Mouse (Mus musculus): ENCODE data around the gene Olfr316. TPM values are rescaled to one million over a fixed set of nuclear protein-coding genes. Genes with fewer than 3 reads are reported as not detected.
"Not testable (repeated sequence)": the region's sequence is repeated elsewhere in the genome, so short reads cannot be mapped to it uniquely, and the experiment has no call there.

Gene Olfr316
- not detected for total RNA-seq (2018; cell fraction: chromatin; rRNA removed)
- not detected for total RNA-seq (2018; cell fraction: cytosol; rRNA removed)
- total RNA-seq (2018; cell fraction: nucleus; rRNA removed), result not detected
- polyA plus RNA-seq (2018), result not detected in 3 replicates

DNA sequence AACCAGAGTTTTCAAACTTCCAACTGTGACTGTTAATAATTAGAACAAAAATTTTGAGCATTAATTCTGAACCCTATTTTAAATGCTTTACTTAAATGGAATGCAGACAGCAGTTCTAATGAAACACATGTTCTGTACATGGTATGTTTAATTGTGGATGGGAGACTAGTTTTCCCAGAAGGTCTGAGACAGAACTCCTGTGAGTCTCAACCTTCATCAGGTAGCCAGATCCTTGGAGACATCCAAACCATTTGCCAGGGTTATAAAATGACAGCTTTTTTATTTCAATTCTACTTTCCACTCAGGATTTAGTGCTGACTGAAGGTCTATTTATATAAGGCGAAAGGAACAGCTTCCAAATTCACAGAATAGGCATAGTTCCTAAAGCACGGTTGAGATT lies at the start of gene Olfr316:
Olfr316 (plus strand) TSS at position 301 of the 400 bp plus-strand sequence.
- WGBS (ENCODE audit: missing documents), result 85% methylated on average over 2 of the region's 2 CpGs
- Histone ChIP-seq H3K79me2 (ENCODE audit: inconsistent target) (no peaks in the 10 kb centered on the region), H3K27ac (no peak within 1 kb of the TSS), H3K4me3 (ENCODE audit: inconsistent target) (no peak within 1 kb of the TSS), H3K36me3 (ENCODE audit: inconsistent target) (no peaks in the 10 kb centered on the region)

DNA sequence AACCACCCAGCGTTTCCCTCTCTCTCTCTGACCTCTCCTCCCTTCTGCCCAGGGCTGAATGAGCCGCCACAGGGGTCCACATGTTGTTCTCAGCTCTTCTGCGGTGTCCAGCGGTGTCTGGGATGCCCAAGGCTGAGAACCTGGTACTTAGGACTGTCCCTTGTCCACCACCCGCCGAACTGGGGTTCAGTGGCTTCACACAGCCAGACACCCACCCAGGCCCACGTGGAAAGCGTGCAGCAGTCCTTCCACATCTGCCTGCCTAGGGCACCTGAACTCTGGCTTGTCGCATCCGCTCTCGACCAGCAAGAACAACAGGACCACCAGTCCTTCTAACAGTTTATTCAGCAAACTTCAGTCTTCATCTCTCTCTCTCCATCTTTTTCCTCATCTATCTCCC lies 43.4 kb upstream of the Olfr316 start:
- no peak overlapping the region for H3K4me3 ChIP-seq (ENCODE audit: inconsistent target)
- no peaks in the 10 kb centered on the region for H3K36me3 ChIP-seq (ENCODE audit: inconsistent target)
- no peak overlapping the region for H3K27ac ChIP-seq
- no peaks in the 10 kb centered on the region for H3K79me2 ChIP-seq (ENCODE audit: inconsistent target)
- 81% methylated on average over 11 of the region's 11 CpGs for WGBS (ENCODE audit: missing documents)

- not testable (repeated sequence) for H3K27ac ChIP-seq; H3K4me3 ChIP-seq (ENCODE audit: inconsistent target); H3K79me2 ChIP-seq (ENCODE audit: inconsistent target); H3K36me3 ChIP-seq (ENCODE audit: inconsistent target)
- 100% methylated on average over 2 of the region's 7 CpGs for WGBS (ENCODE audit: missing documents)
Observed at GRCm38 (mm10) chr11:58717723-58718122, 34.8 kb upstream of the Olfr316 start.

DNA sequence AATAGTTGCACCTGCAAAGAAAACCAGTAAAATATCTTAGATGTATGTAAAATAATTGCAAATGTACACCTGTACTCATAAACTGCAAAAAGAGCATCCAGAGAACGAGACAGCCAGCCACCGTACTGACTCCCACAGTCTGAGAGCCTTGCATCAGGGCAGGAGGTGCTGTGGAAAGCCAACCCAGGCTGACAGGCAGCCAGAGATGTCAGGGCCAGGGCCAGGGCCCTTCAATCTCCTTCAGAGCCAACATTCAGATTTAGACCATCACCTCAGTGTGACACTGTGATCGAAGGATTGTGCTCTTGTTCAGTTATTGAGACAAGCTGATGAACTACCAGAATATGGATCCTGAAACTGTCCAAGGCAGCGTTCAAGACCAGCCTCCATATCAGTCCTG lies 32.8 kb upstream of the Olfr316 start:
- H3K27ac ChIP-seq, result no peak overlapping the region
- no peaks in the 10 kb centered on the region for H3K79me2 ChIP-seq (ENCODE audit: inconsistent target)
- no peak overlapping the region for H3K4me3 ChIP-seq (ENCODE audit: inconsistent target)
- 94% methylated on average over 4 of the region's 4 CpGs for WGBS (ENCODE audit: missing documents)
- H3K36me3 ChIP-seq (ENCODE audit: inconsistent target), result no peaks in the 10 kb centered on the region

GRCm38 (mm10) chr11:58723914-58724313 lies 28.6 kb upstream of the Olfr316 start, which contains the start of gene Olfr318:
Olfr318 (minus strand) TSS chr11:58724014.
- H3K36me3 ChIP-seq (ENCODE audit: inconsistent target), result no peaks in the 10 kb centered on the region
- no peak within 1 kb of the TSS for H3K4me3 ChIP-seq (ENCODE audit: inconsistent target)
- H3K79me2 ChIP-seq (ENCODE audit: inconsistent target), result no peaks in the 10 kb centered on the region
- no peak within 1 kb of the TSS for H3K27ac ChIP-seq

DNA sequence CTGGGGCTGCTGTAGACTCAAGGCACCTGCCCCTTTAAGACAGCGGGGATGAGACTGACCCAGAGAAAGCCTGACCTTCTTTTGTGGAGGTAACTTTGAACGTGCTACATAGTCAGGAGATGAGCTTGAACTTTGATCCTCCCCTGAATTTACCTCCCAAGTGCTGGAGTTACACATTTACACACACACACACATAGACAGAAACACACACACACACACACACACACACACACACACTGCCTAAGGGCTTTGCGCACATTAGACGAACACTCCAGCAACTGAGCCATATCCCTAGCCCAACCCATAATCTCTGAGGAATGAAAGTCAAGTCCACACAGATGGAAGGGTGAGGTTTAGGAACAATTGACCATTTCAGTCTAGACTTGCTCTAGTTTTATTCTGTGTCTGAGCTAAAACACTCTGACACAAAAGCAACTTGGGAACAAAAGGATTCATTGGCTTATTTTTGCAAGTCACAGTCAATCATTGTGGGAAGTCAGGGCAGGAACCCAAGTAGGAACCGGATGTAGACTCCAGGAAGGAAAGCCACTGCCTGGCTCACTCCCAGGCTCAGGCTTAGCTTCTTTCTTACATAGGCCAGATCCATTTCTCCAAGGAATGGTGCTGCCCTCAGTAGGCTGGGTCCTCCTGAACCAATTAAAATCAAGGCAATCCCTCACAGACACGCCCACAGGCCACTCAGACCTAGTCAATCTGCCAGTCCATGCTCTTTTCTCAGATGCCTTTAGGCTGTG lies 24.5 kb upstream of the Olfr316 start:
- not testable (repeated sequence) for H3K36me3 ChIP-seq (ENCODE audit: inconsistent target); H3K79me2 ChIP-seq (ENCODE audit: inconsistent target); H3K4me3 ChIP-seq (ENCODE audit: inconsistent target); H3K27ac ChIP-seq
- WGBS (ENCODE audit: missing documents), result 85% methylated on average over 6 of the region's 6 CpGs

DNA sequence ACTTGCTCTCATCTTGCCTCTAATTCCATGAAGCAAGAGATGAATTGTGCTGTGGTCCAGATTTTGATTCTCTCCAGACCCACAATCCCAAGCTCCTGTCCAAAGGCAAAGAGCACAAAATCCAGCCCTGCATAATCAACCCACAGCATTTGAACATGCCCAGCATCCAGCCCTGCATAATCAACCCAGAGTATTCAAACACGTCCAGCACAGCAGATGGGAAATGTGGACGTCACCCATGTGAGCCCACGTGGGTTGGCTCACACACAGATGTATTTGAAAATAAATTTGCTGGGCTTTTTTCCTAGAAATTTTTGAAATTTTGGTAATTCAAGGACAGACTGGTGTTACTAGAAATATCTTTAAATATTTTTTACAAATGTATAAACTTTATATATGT lies 19.2 kb upstream of the Olfr316 start:
- Histone ChIP-seq H3K27ac (no peak overlapping the region), H3K4me3 (ENCODE audit: inconsistent target) (no peak overlapping the region), H3K79me2 (ENCODE audit: inconsistent target) (no peaks in the 10 kb centered on the region), H3K36me3 (ENCODE audit: inconsistent target) (no peaks in the 10 kb centered on the region)
- WGBS (ENCODE audit: missing documents), result 71% methylated on average over 3 of the region's 3 CpGs

GRCm38 (mm10) chr11:58738792-58739262 lies 13.7 kb upstream of the Olfr316 start, which contains the start of gene Olfr317:
Olfr317 (minus strand) TSS chr11:58739212.
- 71% methylated on average over 4 of the region's 4 CpGs for WGBS (ENCODE audit: missing documents)
- no peak within 1 kb of the TSS for H3K4me3 ChIP-seq (ENCODE audit: inconsistent target)
- no peak within 1 kb of the TSS for H3K27ac ChIP-seq
- no peaks in the 10 kb centered on the region for H3K79me2 ChIP-seq (ENCODE audit: inconsistent target)
- no peaks in the 10 kb centered on the region for H3K36me3 ChIP-seq (ENCODE audit: inconsistent target)

DNA sequence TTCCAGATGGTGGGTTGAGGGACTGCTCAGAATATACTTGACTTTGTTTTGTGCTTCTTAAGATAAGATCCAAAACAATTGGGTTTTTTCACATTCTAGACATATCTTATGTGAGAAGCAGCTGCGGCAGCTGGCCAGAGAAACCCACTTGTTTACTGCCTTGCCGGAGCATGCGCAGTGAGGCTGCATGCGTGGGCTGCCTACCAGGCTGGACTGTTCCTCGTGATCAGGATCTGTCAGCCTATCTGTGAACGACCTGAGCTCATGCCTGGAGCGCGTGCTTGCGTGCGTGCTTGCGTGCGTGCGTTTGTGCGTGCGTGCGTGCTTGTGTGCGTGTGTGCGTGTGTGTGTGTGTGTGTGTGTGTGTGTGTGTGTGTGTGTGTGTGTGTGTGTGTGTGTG lies 1.4 kb upstream of the Olfr316 start:
- H3K4me3 ChIP-seq (ENCODE audit: inconsistent target); H3K27ac ChIP-seq; H3K79me2 ChIP-seq (ENCODE audit: inconsistent target); H3K36me3 ChIP-seq (ENCODE audit: inconsistent target): not testable (repeated sequence)
- WGBS (ENCODE audit: missing documents), result 91% methylated on average over 6 of the region's 18 CpGs

- Histone ChIP-seq H3K27ac (no peak within 1 kb of the TSS), H3K4me3 (ENCODE audit: inconsistent target) (no peak within 1 kb of the TSS), H3K36me3 (ENCODE audit: inconsistent target) (no peaks in the 10 kb centered on the region), H3K79me2 (ENCODE audit: inconsistent target) (no peaks in the 10 kb centered on the region)
Observed at GRCm38 (mm10) chr11:58772888-58773287, 20.4 kb downstream of the Olfr316 start, which contains the start of gene Olfr315. Olfr315 (plus strand) TSS chr11:58773188.

DNA sequence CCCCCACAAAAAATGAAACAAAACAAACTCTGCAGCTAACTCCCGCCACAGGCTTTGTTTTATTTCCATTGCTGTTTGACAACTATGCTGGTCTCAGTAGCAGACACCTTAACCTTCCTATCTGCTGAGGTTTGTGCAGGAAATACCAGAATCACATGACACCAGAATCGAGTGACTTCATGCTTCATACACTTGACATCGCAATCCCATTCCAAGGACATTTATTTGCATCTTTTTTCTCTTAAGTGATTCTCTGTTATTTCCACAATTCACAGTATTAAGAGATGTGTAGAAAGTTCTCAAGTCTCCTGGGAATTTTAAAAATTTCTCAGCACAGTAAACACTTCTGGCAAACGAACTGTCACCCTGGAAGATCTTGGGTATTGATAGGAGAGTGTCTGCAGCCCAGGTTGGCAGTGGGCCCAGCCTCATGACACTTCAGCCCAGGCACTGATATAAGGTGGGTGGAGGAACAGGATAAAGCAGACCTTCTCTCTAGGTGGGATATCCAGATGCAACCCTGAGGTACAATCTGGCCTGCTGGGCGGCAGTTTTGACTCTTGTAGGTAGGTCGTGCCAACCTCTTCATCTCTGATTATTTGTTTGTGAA lies 30.1 kb downstream of the Olfr316 start, which contains the start of gene Olfr314:
Olfr314 (plus strand) TSS at position 473 of the 610 bp plus-strand sequence.
- H3K4me3 ChIP-seq (ENCODE audit: inconsistent target), result no peak within 1 kb of the TSS
- H3K36me3 ChIP-seq (ENCODE audit: inconsistent target), result no peaks in the 10 kb centered on the region
- 74% methylated on average over 6 of the region's 6 CpGs for WGBS (ENCODE audit: missing documents)
- no peak within 1 kb of the TSS for H3K27ac ChIP-seq
- H3K79me2 ChIP-seq (ENCODE audit: inconsistent target), result no peaks in the 10 kb centered on the region

GRCm38 (mm10) chr11:58784182-58784581 lies 31.6 kb downstream of the Olfr316 start:
- 100% methylated on average over 2 of the region's 2 CpGs for WGBS (ENCODE audit: missing documents)
- no peak overlapping the region for H3K27ac ChIP-seq
- H3K36me3 ChIP-seq (ENCODE audit: inconsistent target), result no peaks in the 10 kb centered on the region
- no peaks in the 10 kb centered on the region for H3K79me2 ChIP-seq (ENCODE audit: inconsistent target)
- H3K4me3 ChIP-seq (ENCODE audit: inconsistent target), result no peak overlapping the region

- Histone ChIP-seq H3K79me2 (ENCODE audit: inconsistent target) (no peaks in the 10 kb centered on the region), H3K4me3 (ENCODE audit: inconsistent target) (no peak overlapping the region), H3K36me3 (ENCODE audit: inconsistent target) (no peaks in the 10 kb centered on the region), H3K27ac (no peak overlapping the region)
- 92% methylated on average over 10 of the region's 10 CpGs for WGBS (ENCODE audit: missing documents)
Observed at GRCm38 (mm10) chr11:58787651-58788050, 35.1 kb downstream of the Olfr316 start.

GRCm38 (mm10) chr11:58788346-58788745 lies 35.8 kb downstream of the Olfr316 start:
- Histone ChIP-seq H3K79me2 (ENCODE audit: inconsistent target) (no peaks in the 10 kb centered on the region), H3K4me3 (ENCODE audit: inconsistent target) (no peak overlapping the region), H3K27ac (no peak overlapping the region), H3K36me3 (ENCODE audit: inconsistent target) (no peaks in the 10 kb centered on the region)
- WGBS (ENCODE audit: missing documents), result 43% methylated on average over 8 of the region's 8 CpGs

GRCm38 (mm10) chr11:58789532-58789931 lies 37.0 kb downstream of the Olfr316 start:
- H3K27ac ChIP-seq, result no peak overlapping the region
- H3K36me3 ChIP-seq (ENCODE audit: inconsistent target), result no peaks in the 10 kb centered on the region
- H3K79me2 ChIP-seq (ENCODE audit: inconsistent target), result no peaks in the 10 kb centered on the region
- 41% methylated on average over 3 of the region's 3 CpGs for WGBS (ENCODE audit: missing documents)
- H3K4me3 ChIP-seq (ENCODE audit: inconsistent target), result no peak overlapping the region
